Mouse (Mus musculus): ENCODE results near the gene Gdi1.

DNA sequence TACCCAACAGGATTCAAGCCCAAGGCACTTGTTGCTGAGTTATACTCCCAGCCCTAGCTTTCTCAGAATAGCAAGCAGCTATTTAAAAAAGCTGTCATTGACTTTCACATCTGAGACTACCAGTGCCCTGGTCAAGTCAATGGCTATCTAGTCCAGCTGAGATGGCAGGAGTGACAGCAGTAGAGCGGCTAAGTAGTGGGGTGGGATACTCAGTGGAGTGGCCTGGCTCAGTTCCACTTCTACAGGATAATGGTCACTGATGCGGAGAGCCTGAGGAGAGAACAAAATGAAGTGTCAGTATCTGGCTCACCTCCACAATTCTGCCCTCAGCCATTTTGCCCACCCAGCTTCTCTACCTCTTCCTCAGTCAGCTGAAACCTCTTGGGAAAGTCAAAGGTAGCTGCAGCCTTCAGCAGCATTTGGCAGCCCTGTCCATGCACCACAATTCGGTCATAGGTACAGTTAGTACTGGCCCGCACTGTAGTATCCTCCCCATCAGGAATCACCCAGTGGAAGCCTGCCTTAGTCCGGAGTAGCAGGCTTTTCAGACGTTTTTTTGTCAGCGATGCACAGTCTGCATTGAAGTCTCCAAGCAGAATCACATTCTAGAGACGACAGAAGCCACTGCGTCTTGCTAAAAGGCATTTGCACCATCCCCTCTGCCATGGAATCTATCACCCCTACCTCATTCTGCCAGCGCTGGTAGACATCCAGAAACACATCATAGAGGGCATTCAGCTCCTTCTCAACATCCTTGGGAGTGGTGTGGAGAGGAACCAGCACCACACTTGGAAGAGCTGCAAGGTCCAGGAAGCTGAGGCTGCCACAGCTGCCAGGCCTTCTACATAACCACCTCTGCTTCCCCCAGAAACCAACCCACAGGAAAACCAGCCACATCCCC, 31.1 kb upstream of the Gdi1 start:
- TF ChIP-seq CTCF (IDR thresholded peaks at IDR 0.05; ENCODE audit: insufficient read depth, low read length) (no peak), POLR2A (IDR thresholded peaks at IDR 0.05; ENCODE audit: borderline replicate concordance, extremely low read depth, low read depth, low read length) (no peak)

Data from lung, adult 2 months (tissue).